Mouse (Mus musculus): ENCODE data around the gene Tldc1. TPM values are rescaled to one million over a fixed set of nuclear protein-coding genes. Genes with fewer than 3 reads are reported as not detected.

The Tldc1 gene
- polyA plus RNA-seq, 1 experiment from 2014 or later = 14.8 TPM

DNA sequence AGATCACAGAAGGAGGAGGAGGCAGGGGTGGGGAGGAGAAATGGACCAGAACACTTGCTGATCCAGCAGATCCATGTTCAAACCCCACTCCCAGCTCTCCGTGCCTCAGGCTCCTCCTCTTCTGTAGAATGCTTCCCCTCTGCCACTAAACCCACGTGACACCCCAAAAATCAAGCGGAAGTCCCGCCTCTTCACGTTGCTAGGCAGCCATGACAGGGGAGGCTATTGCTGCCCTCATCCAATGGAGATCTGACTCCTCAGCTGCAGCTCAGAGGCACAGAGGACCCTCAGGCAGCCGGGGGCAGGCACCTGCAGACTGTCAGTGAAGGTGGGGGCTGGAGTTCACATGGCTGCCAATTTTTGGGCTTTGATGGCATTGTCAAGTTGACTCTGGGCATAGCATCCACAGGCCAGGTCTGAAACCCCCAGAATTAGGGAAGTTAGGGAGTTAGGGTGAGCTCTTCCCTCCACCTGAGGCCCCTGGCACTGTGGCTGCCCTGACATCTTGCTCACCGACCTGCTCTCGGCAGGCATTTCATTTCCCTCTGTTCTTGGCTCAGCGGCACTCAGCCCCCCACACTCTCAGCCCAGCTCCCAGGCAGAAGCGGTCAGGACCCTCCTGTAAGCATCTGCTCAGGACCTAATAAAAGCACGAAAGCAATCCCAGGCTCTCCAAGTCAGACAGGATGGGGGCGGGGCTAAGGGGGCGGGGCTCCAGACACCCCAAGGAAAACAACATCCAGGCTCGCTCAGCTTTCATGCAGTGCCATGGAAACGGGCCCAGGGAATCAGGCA, 20.2 kb upstream of the Tldc1 start:
- ATAC-seq (ENCODE audit: borderline replicate concordance, extremely low read depth, low FRiP score, low TSS enrichment) = peak; percentile 52; the same call in 1 of the 2 replicates
- no peaks in the 10 kb centered on the region for H3K9me3 ChIP-seq
- no peak overlapping the region for H3K27ac ChIP-seq
- H3K4me3 ChIP-seq = no peak overlapping the region
- peaks cover 11% of the 10 kb centered on the region for H3K4me1 ChIP-seq
- no peak overlapping the region for H3K9ac ChIP-seq
- peak overlapping the region; percentile 41 for H3K4me2 ChIP-seq
- H3K27me3 ChIP-seq = no peaks in the 10 kb centered on the region
- WGBS = 7% methylated on average over 15 of the region's 15 CpGs
- H3K36me3 ChIP-seq = no peaks in the 10 kb centered on the region

DNA sequence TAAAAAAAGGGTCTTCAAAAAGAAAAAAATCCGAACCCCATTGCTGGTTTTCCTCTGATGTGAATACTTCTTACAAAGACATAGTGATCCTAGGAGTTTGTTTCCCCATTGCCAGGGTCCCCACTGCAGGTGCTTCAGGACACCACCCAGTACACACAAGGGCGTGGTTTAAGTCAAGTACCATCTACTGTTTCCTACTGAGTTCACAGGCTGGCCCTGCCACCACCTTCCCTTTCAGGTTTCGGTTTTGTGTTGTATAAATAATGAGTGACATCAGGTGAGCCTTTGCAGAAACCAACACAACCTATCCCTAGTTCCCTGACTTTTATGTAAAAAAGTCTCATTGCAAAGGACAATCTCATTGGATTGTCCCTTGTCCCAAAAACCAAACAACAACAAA, 17.4 kb upstream of the Tldc1 start:
- Histone ChIP-seq H3K36me3 (no peaks in the 10 kb centered on the region), H3K27ac (no peak overlapping the region), H3K9me3 (no peaks in the 10 kb centered on the region), H3K27me3 (no peaks in the 10 kb centered on the region), H3K4me1 (peaks cover 24% of the 10 kb centered on the region), H3K4me2 (no peak overlapping the region), H3K9ac (no peak overlapping the region), H3K4me3 (no peak overlapping the region)
- ATAC-seq (ENCODE audit: borderline replicate concordance, extremely low read depth, low FRiP score, low TSS enrichment) = no peak
- 66% methylated on average over 3 of the region's 3 CpGs for WGBS

DNA sequence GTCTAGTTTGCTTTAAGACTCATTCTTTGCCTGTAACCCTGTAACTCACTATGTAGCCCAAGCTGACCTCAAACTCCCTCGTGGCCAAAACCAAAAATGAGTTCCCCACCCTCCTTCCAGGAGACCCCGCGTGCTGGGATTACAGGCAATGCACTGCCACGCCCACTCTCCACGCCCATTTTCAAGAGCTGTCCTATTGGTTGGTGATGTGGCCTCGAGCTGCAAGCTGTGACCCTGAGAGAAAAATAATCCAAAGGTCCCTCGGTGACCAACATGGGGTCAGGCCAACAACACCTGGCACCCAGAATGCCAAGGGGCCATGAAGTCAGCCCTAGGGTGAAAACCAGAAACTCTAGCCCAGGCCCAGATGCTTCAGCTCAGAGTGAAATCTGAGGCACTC, 16.5 kb upstream of the Tldc1 start:
- 36% methylated on average over 7 of the region's 7 CpGs for WGBS
- ATAC-seq (ENCODE audit: borderline replicate concordance, extremely low read depth, low FRiP score, low TSS enrichment) = no peak
- Histone ChIP-seq H3K9ac (no peak overlapping the region), H3K36me3 (no peaks in the 10 kb centered on the region), H3K27ac (no peak overlapping the region), H3K4me1 (peaks cover 24% of the 10 kb centered on the region), H3K9me3 (no peaks in the 10 kb centered on the region), H3K4me3 (no peak overlapping the region), H3K27me3 (no peaks in the 10 kb centered on the region), H3K4me2 (no peak overlapping the region)

DNA sequence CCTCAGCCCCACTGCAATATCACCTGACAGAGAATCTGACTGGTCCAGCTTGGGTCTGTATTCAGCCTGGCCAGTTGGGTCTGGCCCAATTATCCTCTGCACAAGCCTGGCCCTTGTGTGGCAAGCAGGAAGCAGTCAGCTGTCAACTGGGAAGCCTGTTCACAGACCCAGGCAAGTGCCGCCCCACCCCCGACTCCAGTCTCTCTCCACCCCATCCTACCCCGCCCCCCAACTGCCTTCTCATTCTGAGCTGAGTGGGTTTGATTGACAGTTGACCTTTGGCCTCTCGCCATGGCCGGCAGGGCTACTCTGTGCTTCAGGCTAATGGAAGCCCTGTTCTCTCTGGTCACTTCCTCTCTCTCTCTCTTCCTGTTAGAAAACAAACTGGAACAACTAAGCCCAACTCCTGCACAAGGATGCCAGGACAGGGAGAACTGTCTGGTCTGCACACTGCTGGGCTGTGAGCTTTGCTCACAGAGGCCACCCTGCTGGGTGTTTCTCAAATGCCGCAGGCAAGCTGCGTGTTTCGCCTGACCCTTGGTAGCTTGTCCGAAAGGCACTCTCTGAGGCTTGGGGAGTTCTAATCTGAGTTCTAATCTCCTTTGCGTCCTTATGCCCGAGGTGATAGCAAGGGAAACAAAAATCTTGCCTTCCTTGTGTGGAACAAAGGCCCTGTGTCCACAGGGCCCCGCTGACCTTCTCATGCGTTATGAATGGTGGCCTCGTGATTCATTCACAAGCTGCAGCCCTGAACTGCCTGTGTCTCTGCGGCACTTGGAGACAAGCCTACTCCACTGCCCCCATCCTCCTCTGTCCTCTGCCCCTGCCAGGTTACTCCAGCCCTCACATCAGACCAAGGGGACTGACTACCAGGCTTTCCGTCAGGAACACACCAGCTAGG, 13.8 kb upstream of the Tldc1 start:
- Histone ChIP-seq H3K9me3 (no peaks in the 10 kb centered on the region), H3K4me3 (no peak overlapping the region), H3K36me3 (no peaks in the 10 kb centered on the region), H3K27ac (peak overlapping the region; percentile 62), H3K9ac (no peak overlapping the region), H3K4me1 (peaks cover 14% of the 10 kb centered on the region), H3K27me3 (no peaks in the 10 kb centered on the region), H3K4me2 (no peak overlapping the region)
- ATAC-seq (ENCODE audit: borderline replicate concordance, extremely low read depth, low FRiP score, low TSS enrichment) = no peak; the same call in 1 of the 2 replicates
- WGBS = 30% methylated on average over 16 of the region's 16 CpGs

DNA sequence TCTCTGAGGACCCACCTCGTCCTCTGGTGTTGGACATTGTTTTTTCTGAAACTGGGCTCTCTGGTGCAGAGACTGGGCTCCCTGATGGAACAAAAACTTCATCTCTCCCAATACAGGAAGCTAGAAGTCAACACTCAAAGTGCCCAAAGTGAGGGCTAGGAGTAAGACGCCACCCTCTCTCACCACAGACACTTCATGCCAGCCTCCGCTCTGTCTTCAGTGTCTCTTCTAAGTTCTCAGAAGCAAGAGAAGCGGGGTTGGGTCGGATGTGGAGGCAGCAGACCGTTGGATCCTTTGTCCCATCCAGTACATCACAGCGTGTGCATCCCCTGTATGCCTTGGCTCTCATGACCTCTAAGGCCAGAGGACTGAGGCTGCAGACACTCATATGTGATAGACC, 11.4 kb upstream of the Tldc1 start:
- peaks cover 14% of the 10 kb centered on the region for H3K4me1 ChIP-seq
- no peak for ATAC-seq (ENCODE audit: borderline replicate concordance, extremely low read depth, low FRiP score, low TSS enrichment)
- no peak overlapping the region for H3K4me3 ChIP-seq
- WGBS = 78% methylated on average over 7 of the region's 7 CpGs
- H3K9ac ChIP-seq = no peak overlapping the region
- H3K27ac ChIP-seq = no peak overlapping the region
- H3K4me2 ChIP-seq = no peak overlapping the region
- H3K9me3 ChIP-seq = no peaks in the 10 kb centered on the region
- H3K27me3 ChIP-seq = no peaks in the 10 kb centered on the region
- no peaks in the 10 kb centered on the region for H3K36me3 ChIP-seq

DNA sequence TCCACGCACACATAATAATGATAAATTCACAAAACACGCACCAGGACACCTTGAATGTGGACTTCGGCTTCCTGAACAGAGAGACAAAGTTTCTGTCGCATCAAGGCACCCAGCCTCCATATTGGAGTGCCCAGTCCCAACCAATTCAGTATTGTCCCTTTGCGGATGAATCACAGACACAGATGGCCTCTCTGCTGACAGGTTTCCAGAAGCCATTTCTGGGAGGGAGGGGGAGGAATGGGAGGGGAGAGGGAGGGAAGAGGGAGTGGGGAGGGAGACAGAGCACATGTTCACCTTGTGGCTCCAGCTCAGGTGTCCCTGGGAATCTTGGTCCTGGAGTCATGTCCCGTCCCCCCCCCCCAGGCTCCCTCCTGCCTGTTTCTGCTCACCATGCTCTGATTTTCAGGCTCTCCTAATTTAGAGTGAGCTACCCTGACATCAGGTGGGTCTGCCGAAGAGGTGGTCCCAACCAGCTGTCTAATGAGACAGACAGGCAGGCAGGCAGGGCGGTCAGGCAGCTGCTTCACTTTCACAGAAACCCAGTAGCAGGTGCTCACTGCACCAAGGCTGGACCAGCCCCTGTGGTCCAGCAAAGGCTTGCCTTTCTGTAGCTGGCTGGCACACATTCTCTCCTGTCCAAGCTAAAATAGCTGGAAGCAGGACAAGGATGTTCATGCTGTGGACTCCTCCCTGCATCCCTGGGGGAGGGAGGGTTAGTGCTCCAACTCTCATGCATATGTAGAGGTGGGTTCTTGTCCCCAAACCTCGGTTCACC, 10.6 kb upstream of the Tldc1 start:
- no peak overlapping the region for H3K27ac ChIP-seq
- H3K27me3 ChIP-seq = no peaks in the 10 kb centered on the region
- no peak overlapping the region for H3K9ac ChIP-seq
- H3K9me3 ChIP-seq = no peaks in the 10 kb centered on the region
- H3K36me3 ChIP-seq = no peaks in the 10 kb centered on the region
- peaks cover 14% of the 10 kb centered on the region for H3K4me1 ChIP-seq
- no peak overlapping the region for H3K4me2 ChIP-seq
- WGBS = 73% methylated on average over 9 of the region's 9 CpGs
- no peak overlapping the region for H3K4me3 ChIP-seq
- no peak for ATAC-seq (ENCODE audit: borderline replicate concordance, extremely low read depth, low FRiP score, low TSS enrichment)

DNA sequence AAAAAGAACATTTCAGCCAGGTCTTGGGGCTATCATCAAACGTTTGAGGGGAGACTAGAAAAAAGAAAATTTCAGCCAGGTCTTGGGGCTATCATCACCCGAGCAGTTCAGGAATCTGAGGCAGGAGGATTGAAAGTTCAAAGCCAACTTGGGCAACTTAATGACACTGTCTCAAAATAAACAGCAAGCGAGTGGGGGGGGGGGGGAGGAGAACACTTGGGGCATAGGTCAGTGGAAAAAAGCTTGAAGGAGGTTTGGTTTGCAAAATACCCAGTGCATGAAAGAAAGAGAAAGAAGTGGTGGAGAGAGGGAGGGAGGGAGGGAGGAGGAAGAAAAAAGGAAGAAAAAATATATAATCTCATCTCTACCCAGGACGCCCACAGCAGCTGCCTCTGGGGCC, 9.1 kb upstream of the Tldc1 start:
- H3K4me2 ChIP-seq = no peak overlapping the region

DNA sequence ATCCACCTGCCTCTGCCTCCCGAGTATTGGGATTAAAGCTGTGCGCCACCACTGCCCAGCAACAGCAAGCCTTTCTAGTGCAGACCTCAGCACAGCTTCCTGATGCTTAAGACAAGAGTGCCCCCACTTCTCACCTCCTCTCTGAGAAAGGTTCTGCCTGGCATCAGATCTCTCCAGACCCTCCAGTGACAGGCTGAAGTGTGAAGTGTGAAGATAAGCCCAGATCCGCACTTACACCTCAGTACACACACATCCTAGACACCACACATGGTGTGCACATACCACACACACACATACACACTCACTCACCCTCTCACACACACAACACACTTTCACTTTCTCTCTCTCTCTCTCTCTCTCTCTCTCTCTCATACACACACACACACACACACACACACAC, 8.7 kb upstream of the Tldc1 start:
- no peak for ATAC-seq (ENCODE audit: borderline replicate concordance, extremely low read depth, low FRiP score, low TSS enrichment)
- peaks cover 9% of the 10 kb centered on the region for H3K4me1 ChIP-seq
- H3K4me2 ChIP-seq = no peak overlapping the region
- H3K27me3 ChIP-seq = no peaks in the 10 kb centered on the region
- H3K27ac ChIP-seq = no peak overlapping the region
- no peak overlapping the region for H3K9ac ChIP-seq
- H3K36me3 ChIP-seq = no peaks in the 10 kb centered on the region
- H3K4me3 ChIP-seq = no peak overlapping the region
- WGBS = 52% methylated on average over 3 of the region's 3 CpGs
- H3K9me3 ChIP-seq = no peaks in the 10 kb centered on the region

More for the DNA sequence above, 9.1 kb upstream of the Tldc1 start:
- WGBS = 32% methylated on average over 4 of the region's 4 CpGs
- no peaks in the 10 kb centered on the region for H3K27me3 ChIP-seq
- H3K27ac ChIP-seq = no peak overlapping the region
- H3K4me1 ChIP-seq = peaks cover 14% of the 10 kb centered on the region
- no peaks in the 10 kb centered on the region for H3K9me3 ChIP-seq
- ATAC-seq (ENCODE audit: borderline replicate concordance, extremely low read depth, low FRiP score, low TSS enrichment) = no peak
- no peak overlapping the region for H3K4me3 ChIP-seq
- no peaks in the 10 kb centered on the region for H3K36me3 ChIP-seq
- no peak overlapping the region for H3K9ac ChIP-seq

DNA sequence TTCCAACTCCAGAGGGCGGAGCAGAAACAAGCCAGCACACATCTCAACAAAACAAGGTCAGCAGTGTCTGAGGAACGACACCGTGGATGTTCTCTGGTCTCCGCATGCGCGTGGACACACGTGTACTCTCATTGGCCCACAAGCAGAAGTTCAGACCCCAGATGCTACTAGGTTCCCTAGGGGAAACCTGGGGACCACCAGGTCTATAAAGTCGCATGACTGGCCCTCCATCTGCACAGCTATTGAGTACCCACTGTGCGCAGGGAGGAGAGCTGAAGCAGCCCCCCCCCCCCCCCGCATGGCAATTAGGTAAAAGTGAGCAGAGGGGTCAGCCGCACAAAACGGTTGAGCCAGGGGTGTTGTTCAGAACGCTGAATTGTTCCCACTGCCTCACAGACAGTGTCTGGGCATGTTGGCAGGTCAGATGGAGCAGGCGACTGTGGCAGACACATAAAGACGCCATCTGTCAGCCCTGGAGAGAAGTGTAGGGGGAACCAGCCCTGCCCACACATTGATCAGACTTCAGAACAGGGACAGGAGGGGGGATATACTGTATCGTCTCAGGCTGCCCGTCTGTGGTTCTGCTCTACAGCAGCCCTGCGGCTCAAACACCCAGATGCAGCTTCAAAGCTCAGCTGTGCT, 7.7 kb upstream of the Tldc1 start:
- 54% methylated on average over 18 of the region's 18 CpGs for WGBS
- Histone ChIP-seq H3K4me1 (peaks cover 3% of the 10 kb centered on the region), H3K4me2 (no peak overlapping the region), H3K9ac (no peak overlapping the region), H3K27me3 (no peaks in the 10 kb centered on the region), H3K9me3 (no peaks in the 10 kb centered on the region), H3K4me3 (no peak overlapping the region), H3K36me3 (no peaks in the 10 kb centered on the region), H3K27ac (no peak overlapping the region)
- no peak for ATAC-seq (ENCODE audit: borderline replicate concordance, extremely low read depth, low FRiP score, low TSS enrichment)

DNA sequence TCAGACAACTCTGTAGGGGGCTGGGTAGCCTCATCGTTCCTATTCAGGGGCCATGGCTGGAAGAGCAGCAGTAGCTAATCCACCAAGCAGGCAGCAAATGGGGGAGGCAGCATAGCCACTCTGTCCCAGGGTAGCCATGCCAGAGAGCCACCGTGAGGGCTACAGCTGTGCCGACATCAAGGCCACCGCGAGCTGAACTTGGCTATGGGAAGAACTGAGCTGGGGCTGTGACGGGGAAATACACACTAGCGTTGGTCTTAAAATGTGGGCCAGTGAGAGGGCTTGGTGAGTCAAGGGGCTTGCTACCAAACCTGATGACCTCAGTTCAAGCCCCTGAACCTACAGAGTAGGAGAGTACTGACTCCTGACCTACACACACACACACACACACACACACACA, 6.5 kb upstream of the Tldc1 start:
- H3K36me3 ChIP-seq = no peaks in the 10 kb centered on the region
- 78% methylated on average over 7 of the region's 7 CpGs for WGBS
- H3K9me3 ChIP-seq = no peaks in the 10 kb centered on the region
- H3K27me3 ChIP-seq = no peaks in the 10 kb centered on the region
- H3K27ac ChIP-seq = no peak overlapping the region
- H3K4me1 ChIP-seq = peaks cover 7% of the 10 kb centered on the region
- H3K9ac ChIP-seq = no peak overlapping the region
- H3K4me3 ChIP-seq = no peak overlapping the region
- no peak overlapping the region for H3K4me2 ChIP-seq
- no peak for ATAC-seq (ENCODE audit: borderline replicate concordance, extremely low read depth, low FRiP score, low TSS enrichment)

DNA sequence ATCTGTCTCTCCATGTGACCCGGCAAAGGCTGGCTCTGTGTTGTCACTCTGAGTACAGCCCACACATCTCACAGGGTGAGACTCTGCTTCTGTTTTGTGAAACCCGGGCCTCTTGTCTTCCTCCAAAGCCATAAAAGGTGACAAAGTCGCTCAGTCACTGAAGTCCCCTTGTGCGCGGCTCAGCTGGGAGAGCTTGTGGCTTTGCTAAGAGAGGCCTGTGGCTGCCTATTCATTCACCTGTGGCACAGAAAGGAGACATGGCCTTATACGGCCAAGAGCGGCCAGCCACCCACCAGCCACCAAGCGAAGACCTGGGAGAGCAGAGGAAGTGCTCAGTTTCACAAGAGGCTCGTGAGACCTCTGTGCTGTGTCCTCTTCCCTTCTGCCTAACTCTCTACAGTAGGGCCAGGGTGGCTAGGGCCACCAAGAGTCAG, 5.9 kb upstream of the Tldc1 start:
- H3K27ac ChIP-seq = no peak overlapping the region
- WGBS = 58% methylated on average over 9 of the region's 9 CpGs
- no peak overlapping the region for H3K9ac ChIP-seq
- no peak overlapping the region for H3K4me3 ChIP-seq
- no peaks in the 10 kb centered on the region for H3K9me3 ChIP-seq
- ATAC-seq (ENCODE audit: borderline replicate concordance, extremely low read depth, low FRiP score, low TSS enrichment) = no peak
- H3K36me3 ChIP-seq = no peaks in the 10 kb centered on the region
- H3K4me1 ChIP-seq = peaks cover 8% of the 10 kb centered on the region
- no peaks in the 10 kb centered on the region for H3K27me3 ChIP-seq
- no peak overlapping the region for H3K4me2 ChIP-seq
